Mouse (Mus musculus) midbrain, embryonic 14.5 days (tissue): ENCODE data around the gene Nectin1. TPM values are rescaled to one million over a fixed set of nuclear protein-coding genes. Genes with fewer than 3 reads are reported as not detected.

Source experiments
- ATAC-seq: fragments of 200-750 bp; cut with Nextera tagmentation; 2 replicates; pipeline ENCODE4 v1.8.0; 2017; ENCODE audit warnings: moderate number of reproducible peaks, moderate library complexity; ENCODE audit not compliant: low FRiP score, low TSS enrichment
- DNase-seq: peaks from one replicate; pipeline ENCODE4 v3.0.0-alpha.2; 2015
- H3K27ac ChIP-seq: fragments of 300-500 bp; sonication (generic); replicated peaks from 2 replicates; pipeline ENCODE4 v1.5.1; 2014; ENCODE audit warnings: mild to moderate bottlenecking, low read depth, low read length, moderate library complexity
- H3K27me3 ChIP-seq: fragments of 300-500 bp; sonication (generic); 2 replicates; pipeline ENCODE4 v1.6.1; 2014; ENCODE audit warnings: low read length, control low read depth, mixed read lengths; ENCODE audit not compliant: control insufficient read depth, insufficient read depth
- H3K36me3 ChIP-seq: fragments of 300-500 bp; sonication (generic); 2 replicates; pipeline ENCODE4 v1.6.1; 2014; ENCODE audit warnings: low read length, control low read depth; ENCODE audit not compliant: control insufficient read depth, insufficient read depth
- H3K4me1 ChIP-seq: fragments of 300-500 bp; sonication (generic); 2 replicates; pipeline ENCODE4 v1.6.1; 2014; ENCODE audit warnings: mild to moderate bottlenecking, antibody characterized with exemption, low read length, control low read depth; ENCODE audit not compliant: control insufficient read depth, insufficient read depth
- H3K4me2 ChIP-seq: fragments of 300-500 bp; sonication (generic); 2 replicates; pipeline ENCODE4 v1.6.1; 2014; ENCODE audit warnings: mild to moderate bottlenecking, low read length, moderate library complexity
- H3K4me3 ChIP-seq: fragments of 300-500 bp; sonication (generic); replicated peaks from 2 replicates; pipeline ENCODE4 v1.5.1; 2014; ENCODE audit warnings: low read depth, low read length
- H3K9ac ChIP-seq: fragments of 300-500 bp; sonication (generic); replicated peaks from 2 replicates; pipeline ENCODE4 v1.6.1; 2014; ENCODE audit warnings: mild to moderate bottlenecking, low read length, moderate library complexity
- H3K9me3 ChIP-seq: fragments of 300-500 bp; sonication (generic); 2 replicates; pipeline ENCODE4 v1.6.1; 2016; ENCODE audit warnings: low read length, control low read depth, mixed read lengths; ENCODE audit not compliant: control insufficient read depth
- WGBS: fragments of 180-500 bp; shearing (Covaris S2); extraction: QIAGEN DNeasy Blood & Tissue Kit; methylation state at CpG from one replicate; pipeline ENCODE4 v1.1.7; 2014; 5-methylcytosine and 5-hydroxymethylcytosine counted together
- polyA plus RNA-seq: library from polyadenylated mRNA; unstranded; fragments of >200 nt; fragmentation: Nextera tagmentation; extraction: Ambion mirVana; gene quantifications from 2 replicates; pipeline ENCODE4 v1.2.1, GENCODE M21; 2014

Nectin1 gene
- 16.7 and 21.0 TPM in 2 replicates for polyA plus RNA-seq

GRCm38 (mm10) chr9:43743647-43744137, at the start of gene Nectin1:
Gene Nectin1, plus strand, starts transcription at chr9:43743984.
- H3K27ac ChIP-seq: peak within 1 kb of the TSS; percentile 98
- peak within 1 kb of the TSS; percentile 92 for H3K4me3 ChIP-seq
- H3K36me3 ChIP-seq: no peaks in the 10 kb centered on the region
- DNase-seq (peak; percentile 94), ATAC-seq (peak; percentile 86)
- H3K27me3 ChIP-seq: no peaks in the 10 kb centered on the region
- H3K4me2 ChIP-seq: peak within 1 kb of the TSS; percentile 91
- under 1% methylated on average over 44 of the region's 51 CpGs for WGBS
- no peaks in the 10 kb centered on the region for H3K9me3 ChIP-seq
- peak within 1 kb of the TSS; percentile 96 for H3K9ac ChIP-seq
- peaks cover 42% of the 10 kb centered on the region for H3K4me1 ChIP-seq

- H3K27me3 ChIP-seq: no peaks in the 10 kb centered on the region
- no peak overlapping the region for H3K4me3 ChIP-seq
- DNase-seq (peak; percentile 77), ATAC-seq (no peak)
- H3K27ac ChIP-seq: no peak overlapping the region
- WGBS: 7% methylated on average over 8 of the region's 8 CpGs
- H3K9ac ChIP-seq: no peak overlapping the region
- no peak overlapping the region for H3K4me2 ChIP-seq
- no peaks in the 10 kb centered on the region for H3K36me3 ChIP-seq
- peaks cover 11% of the 10 kb centered on the region for H3K4me1 ChIP-seq
- H3K9me3 ChIP-seq: no peaks in the 10 kb centered on the region
Observed at GRCm38 (mm10) chr9:43698080-43698712, 45.6 kb upstream of the Nectin1 start.

GRCm38 (mm10) chr9:43698841-43699240, 44.9 kb upstream of the Nectin1 start:
- no peak overlapping the region for H3K9ac ChIP-seq
- no peaks in the 10 kb centered on the region for H3K9me3 ChIP-seq
- H3K36me3 ChIP-seq: no peaks in the 10 kb centered on the region
- H3K4me3 ChIP-seq: no peak overlapping the region
- H3K4me2 ChIP-seq: no peak overlapping the region
- peaks cover 11% of the 10 kb centered on the region for H3K4me1 ChIP-seq
- ATAC-seq (no peak), DNase-seq (no peak)
- no peaks in the 10 kb centered on the region for H3K27me3 ChIP-seq
- H3K27ac ChIP-seq: peak overlapping the region; percentile 47
- 73% methylated on average over 10 of the region's 10 CpGs for WGBS

GRCm38 (mm10) chr9:43699417-43700225, 44.2 kb upstream of the Nectin1 start:
- H3K4me3 ChIP-seq: no peak overlapping the region
- H3K27ac ChIP-seq: peak overlapping the region; percentile 47
- no peaks in the 10 kb centered on the region for H3K9me3 ChIP-seq
- DNase-seq (peak; percentile 66), ATAC-seq (peak; percentile 81)
- no peaks in the 10 kb centered on the region for H3K36me3 ChIP-seq
- H3K4me1 ChIP-seq: peaks cover 11% of the 10 kb centered on the region
- H3K27me3 ChIP-seq: no peaks in the 10 kb centered on the region
- H3K4me2 ChIP-seq: no peak overlapping the region
- no peak overlapping the region for H3K9ac ChIP-seq
- WGBS: 34% methylated on average over 11 of the region's 11 CpGs

GRCm38 (mm10) chr9:43700226-43700579, 43.6 kb upstream of the Nectin1 start:
- ATAC-seq: peak; percentile 38; the same call in 1 of the 2 replicates
- Histone ChIP-seq H3K4me2 (no peak overlapping the region), H3K9ac (no peak overlapping the region), H3K4me3 (no peak overlapping the region), H3K9me3 (no peaks in the 10 kb centered on the region), H3K27ac (peak overlapping the region; percentile 47; the same call in 1 of the 2 replicates), H3K4me1 (peaks cover 11% of the 10 kb centered on the region), H3K36me3 (no peaks in the 10 kb centered on the region), H3K27me3 (no peaks in the 10 kb centered on the region)
- DNase-seq: peak; percentile 46
- WGBS: 61% methylated on average over 3 of the region's 3 CpGs

GRCm38 (mm10) chr9:43701748-43702147, 42.0 kb upstream of the Nectin1 start:
- Histone ChIP-seq H3K27ac (no peak overlapping the region), H3K9me3 (no peaks in the 10 kb centered on the region), H3K27me3 (no peaks in the 10 kb centered on the region), H3K9ac (no peak overlapping the region), H3K4me3 (no peak overlapping the region), H3K36me3 (no peaks in the 10 kb centered on the region), H3K4me1 (peaks cover 11% of the 10 kb centered on the region), H3K4me2 (no peak overlapping the region)
- no peak for ATAC-seq
- DNase-seq: no peak

GRCm38 (mm10) chr9:43707571-43707970, 36.2 kb upstream of the Nectin1 start:
- Histone ChIP-seq H3K4me1 (no peaks in the 10 kb centered on the region), H3K9me3 (no peaks in the 10 kb centered on the region), H3K9ac (no peak overlapping the region), H3K4me3 (no peak overlapping the region), H3K27me3 (no peaks in the 10 kb centered on the region), H3K36me3 (no peaks in the 10 kb centered on the region), H3K4me2 (no peak overlapping the region), H3K27ac (no peak overlapping the region)
- WGBS: 80% methylated on average over 4 of the region's 4 CpGs
- ATAC-seq (no peak), DNase-seq (no peak)

GRCm38 (mm10) chr9:43708715-43709114, 35.1 kb upstream of the Nectin1 start:
- 93% methylated on average over 2 of the region's 2 CpGs for WGBS
- Histone ChIP-seq H3K27me3 (no peaks in the 10 kb centered on the region), H3K4me1 (no peaks in the 10 kb centered on the region), H3K9me3 (no peaks in the 10 kb centered on the region), H3K9ac (no peak overlapping the region), H3K36me3 (no peaks in the 10 kb centered on the region), H3K27ac (no peak overlapping the region), H3K4me3 (no peak overlapping the region), H3K4me2 (no peak overlapping the region)
- no peak for DNase-seq
- no peak for ATAC-seq
